Mouse (Mus musculus) stomach, adult 2 months (tissue): ENCODE results near the gene Scn9a. TPM values are rescaled to one million over a fixed set of nuclear protein-coding genes. Genes with fewer than 3 reads are reported as not detected.

Experiments
- polyA plus RNA-seq: library from polyadenylated mRNA; depleted of rRNA; stranded (reverse); fragments of >200 nt; gene quantifications from 2 replicates; pipeline ENCODE4 v1.2.3, GENCODE M21; 2012; rRNA removed

Scn9a gene
- polyA plus RNA-seq, result 0.01 and 0.03 TPM in 2 replicates

GRCm38 (mm10) chr2:66634580-66635359 is at the start of gene Scn9a:
Gene Scn9a, minus strand, starts transcription at chr2:66634962.

GRCm38 (mm10) chr2:66440711-66441110 is 194.1 kb downstream of the Scn9a start, which contains the start of gene Scn1a:
Gene Scn1a, minus strand, starts transcription at chr2:66440840.

Other genes starting within 250 kb of the Scn9a start
- 0.02 TPM in 1 of 2 replicates, not detected in the other for gene Scn1a, start 194.1 kb downstream of the Scn9a start, polyA plus RNA-seq
- 0.18 and 0.45 TPM in 2 replicates for gene Scn7a, start 150.0 kb upstream of the Scn9a start, polyA plus RNA-seq